Mouse (Mus musculus): ENCODE data around the gene Ccdc124. TPM values are rescaled to one million over a fixed set of nuclear protein-coding genes. Genes with fewer than 3 reads are reported as not detected.
"Not testable (repeated sequence)": the region's sequence is repeated elsewhere in the genome, so short reads cannot be mapped to it uniquely, and the experiment has no call there.

Gene Ccdc124
- polyA plus RNA-seq, 1 experiment, result 48.0 TPM

- H3K4me3 ChIP-seq (replicated peaks; ENCODE audit: extremely low read depth, low read depth, low read length), result no peak overlapping the region
- no peak for DNase-seq
- TF ChIP-seq POLR2A (IDR thresholded peaks at IDR 0.05; ENCODE audit: borderline replicate concordance, extremely low read depth, low read depth, low read length) (no peak), CTCF (IDR thresholded peaks at IDR 0.05; ENCODE audit: insufficient read depth, low read length) (no peak)
- 0 out of 2 replicates have a peak, but pooled peaks cover 4% of the 10 kb centered on the region for H3K4me1 ChIP-seq (ENCODE audit: control insufficient read depth, insufficient read depth, low read length)
- WGBS, result 90% methylated on average over 3 of the region's 3 CpGs
These were observed 39.7 kb downstream of the Ccdc124 start for GRCm38 (mm10) chr8:70834071-70834470.

GRCm38 (mm10) chr8:70833520-70833919 is 40.2 kb downstream of the Ccdc124 start:
- no peak for TF ChIP-seq POLR2A (IDR thresholded peaks at IDR 0.05; ENCODE audit: borderline replicate concordance, extremely low read depth, low read depth, low read length)
- TF ChIP-seq CTCF (IDR thresholded peaks at IDR 0.05; ENCODE audit: insufficient read depth, low read length), result no peak
- no peak overlapping the region for H3K4me3 ChIP-seq (replicated peaks; ENCODE audit: extremely low read depth, low read depth, low read length)
- WGBS, result 34% methylated on average over 15 of the region's 15 CpGs
- H3K4me1 ChIP-seq (ENCODE audit: control insufficient read depth, insufficient read depth, low read length), result 0 out of 2 replicates have a peak, but pooled peaks cover 2% of the 10 kb centered on the region
- DNase-seq, result no peak

DNA sequence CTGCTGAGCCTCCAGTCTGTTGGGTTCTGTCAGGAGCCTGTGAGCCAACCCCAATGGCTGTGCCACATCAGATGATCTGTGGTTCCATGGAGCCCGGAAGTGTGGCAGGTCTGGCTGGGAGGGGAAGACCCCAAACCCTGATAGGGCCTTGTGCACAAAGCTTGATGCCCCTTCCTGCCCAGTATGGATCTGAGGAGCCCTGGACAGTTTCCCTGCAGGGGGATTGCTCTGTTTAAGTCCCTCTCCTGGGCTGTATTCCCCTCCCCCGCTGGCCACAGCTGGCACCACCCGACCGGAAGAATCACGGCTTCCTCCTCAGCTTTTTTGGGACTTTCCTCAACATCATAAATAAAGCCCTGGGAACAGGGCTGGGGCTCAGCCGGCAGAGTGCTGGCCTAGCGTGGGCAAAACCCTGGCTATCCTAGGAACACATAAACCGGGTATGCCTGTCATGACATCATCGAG is 40.7 kb downstream of the Ccdc124 start:
- Histone ChIP-seq H3K4me3 (replicated peaks; ENCODE audit: extremely low read depth, low read depth, low read length) (no peak overlapping the region), H3K4me1 (ENCODE audit: control insufficient read depth, insufficient read depth, low read length) (no peaks in the 10 kb centered on the region)
- TF ChIP-seq POLR2A (IDR thresholded peaks at IDR 0.05; ENCODE audit: borderline replicate concordance, extremely low read depth, low read depth, low read length) (peak; percentile 35; the same call in 1 of the 2 replicates), CTCF (IDR thresholded peaks at IDR 0.05; ENCODE audit: insufficient read depth, low read length) (no peak)
- WGBS, result 38% methylated on average over 9 of the region's 9 CpGs
- peak; percentile 39 for DNase-seq

DNA sequence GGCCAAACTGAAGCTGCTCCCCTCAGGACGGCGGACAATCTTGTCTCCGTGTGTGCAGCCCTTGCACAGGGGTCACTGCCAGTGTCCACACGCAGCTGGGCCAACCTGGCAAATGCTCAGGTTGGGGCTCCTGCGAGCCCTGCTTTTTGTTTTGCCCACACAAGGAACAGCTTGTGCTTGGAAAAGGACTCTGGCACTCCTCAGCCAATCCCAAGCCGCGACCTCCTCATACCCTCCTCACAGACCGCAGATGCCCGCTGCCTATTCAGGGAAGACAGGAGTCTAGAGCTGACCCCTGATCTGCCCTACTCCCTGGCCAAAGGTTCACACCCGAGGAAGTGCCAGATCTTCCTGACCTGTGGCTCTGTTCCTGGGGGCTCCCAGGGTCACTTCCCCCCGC is 41.4 kb downstream of the Ccdc124 start:
- TF ChIP-seq CTCF (IDR thresholded peaks at IDR 0.05; ENCODE audit: insufficient read depth, low read length), result no peak
- no peak for TF ChIP-seq POLR2A (IDR thresholded peaks at IDR 0.05; ENCODE audit: borderline replicate concordance, extremely low read depth, low read depth, low read length)
- H3K4me1 ChIP-seq (ENCODE audit: control insufficient read depth, insufficient read depth, low read length), result no peaks in the 10 kb centered on the region
- 73% methylated on average over 11 of the region's 11 CpGs for WGBS
- DNase-seq, result no peak
- no peak overlapping the region for H3K4me3 ChIP-seq (replicated peaks; ENCODE audit: extremely low read depth, low read depth, low read length)

- DNase-seq, result no peak
- no peaks in the 10 kb centered on the region for H3K4me1 ChIP-seq (ENCODE audit: control insufficient read depth, insufficient read depth, low read length)
- H3K4me3 ChIP-seq (replicated peaks; ENCODE audit: extremely low read depth, low read depth, low read length), result no peak overlapping the region
- WGBS, result 86% methylated on average over 8 of the region's 8 CpGs
- no peak for TF ChIP-seq POLR2A (IDR thresholded peaks at IDR 0.05; ENCODE audit: borderline replicate concordance, extremely low read depth, low read depth, low read length)
- no peak for TF ChIP-seq CTCF (IDR thresholded peaks at IDR 0.05; ENCODE audit: insufficient read depth, low read length)
These were observed 42.2 kb downstream of the Ccdc124 start for GRCm38 (mm10) chr8:70831517-70831916.

DNA sequence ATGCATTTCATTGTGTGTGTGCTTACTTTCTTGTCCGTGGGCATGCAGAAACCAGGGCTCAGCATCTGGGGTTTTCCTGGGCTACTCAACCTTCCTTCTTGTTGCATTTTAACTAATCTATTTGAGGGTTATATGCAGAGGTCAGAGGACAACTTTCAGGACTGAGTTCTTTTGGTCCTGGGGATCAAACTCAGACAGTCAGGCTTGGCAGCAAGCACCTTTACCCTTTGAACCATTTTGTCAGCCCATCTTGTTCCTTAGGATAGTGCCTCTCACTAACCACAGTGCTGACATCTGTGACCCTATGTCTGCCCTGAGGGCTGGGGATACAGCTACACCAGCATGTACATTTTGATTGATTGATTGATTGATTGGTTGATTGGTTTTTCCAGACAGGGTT is 45.9 kb downstream of the Ccdc124 start:
- WGBS, result 87% methylated on average over 1 of the region's 1 CpGs
- DNase-seq, result no peak

DNA sequence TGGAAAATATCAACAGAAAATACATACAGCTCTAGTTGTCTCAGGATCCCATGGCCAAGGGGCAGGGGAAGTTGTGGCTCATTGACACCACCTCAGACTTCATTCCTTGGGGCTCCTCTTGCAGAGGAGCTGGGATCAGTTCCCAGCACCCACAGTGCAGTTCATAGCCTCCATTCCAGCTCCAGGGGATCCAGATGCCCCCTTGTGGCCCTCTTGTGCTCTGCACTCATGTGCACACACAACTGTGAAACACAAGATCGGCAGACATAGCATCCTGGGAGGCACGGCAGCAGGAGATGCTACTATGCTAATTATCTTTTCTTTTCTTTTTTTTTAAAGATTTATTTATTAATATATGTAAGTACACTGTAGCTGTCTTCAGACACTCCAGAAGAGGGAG is 46.7 kb downstream of the Ccdc124 start:
- no peak for DNase-seq
- Histone ChIP-seq H3K4me3 (replicated peaks; ENCODE audit: extremely low read depth, low read depth, low read length) (no peak overlapping the region), H3K4me1 (ENCODE audit: control insufficient read depth, insufficient read depth, low read length) (no peaks in the 10 kb centered on the region; the same call in 1 of the 2 replicates)
- no peak for TF ChIP-seq CTCF (IDR thresholded peaks at IDR 0.05; ENCODE audit: insufficient read depth, low read length)
- TF ChIP-seq POLR2A (IDR thresholded peaks at IDR 0.05; ENCODE audit: borderline replicate concordance, extremely low read depth, low read depth, low read length), result no peak
- 94% methylated on average over 2 of the region's 2 CpGs for WGBS

More for the DNA sequence above, 45.9 kb downstream of the Ccdc124 start:
- Histone ChIP-seq H3K4me3 (replicated peaks; ENCODE audit: extremely low read depth, low read depth, low read length) (no peak overlapping the region), H3K4me1 (ENCODE audit: control insufficient read depth, insufficient read depth, low read length) (no peaks in the 10 kb centered on the region)
- TF ChIP-seq POLR2A (IDR thresholded peaks at IDR 0.05; ENCODE audit: borderline replicate concordance, extremely low read depth, low read depth, low read length), result no peak
- no peak for TF ChIP-seq CTCF (IDR thresholded peaks at IDR 0.05; ENCODE audit: insufficient read depth, low read length)

DNA sequence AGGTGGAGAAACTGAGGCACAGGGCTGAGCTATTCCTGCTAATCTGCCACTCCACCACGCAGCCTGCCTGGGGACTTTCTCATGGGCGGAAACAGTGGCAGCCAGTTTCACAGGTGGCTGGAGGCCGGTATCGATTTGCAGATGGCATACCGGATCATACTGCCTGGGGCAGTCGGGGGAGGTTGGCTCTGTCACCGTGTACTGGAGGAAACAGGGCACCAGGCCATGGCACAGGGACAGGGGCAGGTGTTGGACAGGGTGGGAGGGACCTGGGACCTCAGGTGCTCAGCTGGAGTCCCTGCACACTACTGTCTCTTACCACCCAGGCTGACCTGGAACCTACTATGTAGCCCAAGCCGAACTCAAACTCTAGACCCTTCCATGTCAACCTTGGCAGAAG is 47.9 kb downstream of the Ccdc124 start:
- Histone ChIP-seq H3K4me1 (ENCODE audit: control insufficient read depth, insufficient read depth, low read length) (no peaks in the 10 kb centered on the region; the same call in 1 of the 2 replicates), H3K4me3 (replicated peaks; ENCODE audit: extremely low read depth, low read depth, low read length) (no peak overlapping the region)
- DNase-seq, result no peak
- WGBS, result 84% methylated on average over 8 of the region's 8 CpGs
- TF ChIP-seq POLR2A (IDR thresholded peaks at IDR 0.05; ENCODE audit: borderline replicate concordance, extremely low read depth, low read depth, low read length) (no peak), CTCF (IDR thresholded peaks at IDR 0.05; ENCODE audit: insufficient read depth, low read length) (no peak)

GRCm38 (mm10) chr8:70823802-70824201 is 49.9 kb downstream of the Ccdc124 start:
- Histone ChIP-seq H3K4me3 (replicated peaks; ENCODE audit: extremely low read depth, low read depth, low read length) (no peak overlapping the region), H3K4me1 (ENCODE audit: control insufficient read depth, insufficient read depth, low read length) (no peaks in the 10 kb centered on the region; the same call in 1 of the 2 replicates)
- TF ChIP-seq POLR2A (IDR thresholded peaks at IDR 0.05; ENCODE audit: borderline replicate concordance, extremely low read depth, low read depth, low read length) (no peak), CTCF (IDR thresholded peaks at IDR 0.05; ENCODE audit: insufficient read depth, low read length) (no peak)
- WGBS, result 88% methylated on average over 7 of the region's 7 CpGs
- DNase-seq, result no peak

DNA sequence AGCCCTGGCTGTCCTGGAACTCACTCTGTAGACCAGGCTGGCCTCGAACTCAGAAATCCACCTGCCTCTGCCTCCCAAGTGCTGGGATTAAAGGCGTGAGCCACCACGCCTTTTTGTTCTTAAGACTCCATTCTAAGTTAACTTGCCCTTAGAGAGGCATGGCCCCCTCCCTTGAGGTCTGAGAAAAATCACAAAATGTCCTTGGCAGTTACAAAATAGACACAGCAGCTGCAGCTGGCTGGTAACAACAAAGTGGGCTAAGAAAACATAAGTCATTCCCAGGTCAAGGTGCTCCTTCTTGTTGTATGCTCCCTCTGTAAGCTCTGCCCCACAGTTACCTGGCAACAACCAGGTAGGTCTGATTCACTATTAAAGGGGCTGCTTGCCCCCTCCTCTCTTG is 51.1 kb downstream of the Ccdc124 start:
- 84% methylated on average over 3 of the region's 3 CpGs for WGBS
- DNase-seq, result not testable (repeated sequence)

More for the DNA sequence above, 51.1 kb downstream of the Ccdc124 start:
- H3K4me1 ChIP-seq (ENCODE audit: control insufficient read depth, insufficient read depth, low read length); H3K4me3 ChIP-seq (replicated peaks; ENCODE audit: extremely low read depth, low read depth, low read length): not testable (repeated sequence)

Data from lung, adult 2 months (tissue).